Mouse (Mus musculus) monocyte, adult 2 months (primary cell): ENCODE data around the gene Ahcyl2.

ENCODE experiments used
- DNase-seq, 2 experiments: peaks; one replicate each; pipeline ENCODE4 v3.0.0; 2022; ENCODE audit warnings: low spot score in 2 of 2, low read depth in 1 of 2

Ahcyl2 gene

GRCm38 (mm10) chr6:29848808-29849207 is 81.0 kb downstream of the Ahcyl2 start:
- DNase-seq: peak in 1 of 2 experiments; percentile 18

GRCm38 (mm10) chr6:29850096-29850495 is 82.3 kb downstream of the Ahcyl2 start:
- DNase-seq: no peak

- DNase-seq: no peak
Observed at GRCm38 (mm10) chr6:29850747-29851146, 82.9 kb downstream of the Ahcyl2 start.

- DNase-seq: no peak
Observed at GRCm38 (mm10) chr6:29851873-29852272, 84.1 kb downstream of the Ahcyl2 start.

- peak in 1 of 2 experiments; percentile 58 for DNase-seq
Observed at GRCm38 (mm10) chr6:29853213-29853899, 85.5 kb downstream of the Ahcyl2 start.

GRCm38 (mm10) chr6:29853900-29854390 is 86.1 kb downstream of the Ahcyl2 start:
- DNase-seq: no peak

- no peak for DNase-seq
Observed at GRCm38 (mm10) chr6:29858619-29859018, 90.8 kb downstream of the Ahcyl2 start.

GRCm38 (mm10) chr6:29859344-29859743 is 91.5 kb downstream of the Ahcyl2 start:
- no peak for DNase-seq

GRCm38 (mm10) chr6:29860238-29860637 is 92.4 kb downstream of the Ahcyl2 start:
- DNase-seq: no peak

- no peak for DNase-seq
Observed at GRCm38 (mm10) chr6:29864926-29865325, 97.1 kb downstream of the Ahcyl2 start.

- DNase-seq: no peak
Observed at GRCm38 (mm10) chr6:29866935-29867724, 99.3 kb downstream of the Ahcyl2 start.

- DNase-seq: no peak
Observed at GRCm38 (mm10) chr6:29868341-29868895, 100.6 kb downstream of the Ahcyl2 start.

- no peak for DNase-seq
Observed at GRCm38 (mm10) chr6:29873654-29874053, 105.8 kb downstream of the Ahcyl2 start.

GRCm38 (mm10) chr6:29875576-29875975 is 107.8 kb downstream of the Ahcyl2 start:
- DNase-seq: no peak

GRCm38 (mm10) chr6:29876782-29877181 is 109.0 kb downstream of the Ahcyl2 start:
- DNase-seq: no peak

- DNase-seq: no peak
Observed at GRCm38 (mm10) chr6:29879579-29879978, 111.8 kb downstream of the Ahcyl2 start.

- no peak for DNase-seq
Observed at GRCm38 (mm10) chr6:29880796-29881195, 113.0 kb downstream of the Ahcyl2 start.

- no peak for DNase-seq
Observed at GRCm38 (mm10) chr6:29881936-29882335, 114.1 kb downstream of the Ahcyl2 start.

- DNase-seq: no peak
Observed at GRCm38 (mm10) chr6:29882870-29883269, 115.1 kb downstream of the Ahcyl2 start.

GRCm38 (mm10) chr6:29891151-29891550 is 123.3 kb downstream of the Ahcyl2 start:
- no peak for DNase-seq

- DNase-seq: no peak
Observed at GRCm38 (mm10) chr6:29896976-29897375, 129.2 kb downstream of the Ahcyl2 start.

GRCm38 (mm10) chr6:29901450-29901849 is 133.6 kb downstream of the Ahcyl2 start:
- no peak for DNase-seq
